Mouse (Mus musculus) stomach, postnatal 0 days (tissue): ENCODE data around the gene Sapcd2.

ENCODE experiments used
- CTCF ChIP-seq: IDR thresholded peaks from 2 replicates; pipeline ENCODE4 v1.5.1; 2016; ENCODE audit warnings: antibody characterized with exemption, low read depth, mild to moderate bottlenecking, moderate library complexity
- EP300 ChIP-seq: optimal IDR thresholded peaks from 2 replicates; pipeline ENCODE3; 2016; ENCODE audit warnings: antibody characterized with exemption

GRCm38 (mm10) chr2:25363478-25364178 lies 8.5 kb upstream of the Sapcd2 start:
- TF ChIP-seq CTCF, result no peak
- no peak for TF ChIP-seq EP300
